Mouse (Mus musculus) cerebellum, adult 2 months (tissue): ENCODE data around the gene Enpp7. TPM values are rescaled to one million over a fixed set of nuclear protein-coding genes. Genes with fewer than 3 reads are reported as not detected.

Source experiments
- DNase-seq, 2 experiments: peaks; one replicate each; pipeline ENCODE4 v3.0.0; 2021
- H3K27ac ChIP-seq: fragments of 200-500 bp; 2 replicates; pipeline ENCODE4 v1.5.1; 2012; ENCODE audit warnings: low read length, control low read depth, inconsistent platforms; ENCODE audit not compliant: insufficient read depth
- H3K27me3 ChIP-seq: fragments of 200-500 bp; 2 replicates; pipeline ENCODE4 v1.6.1; 2012; ENCODE audit warnings: inconsistent platforms, mild to moderate bottlenecking, low read length, moderate library complexity; ENCODE audit not compliant: control insufficient read depth, insufficient read depth
- H3K4me1 ChIP-seq: fragments of 200-500 bp; 2 replicates; pipeline ENCODE4 v1.6.1; 2011; ENCODE audit warnings: low read length; ENCODE audit not compliant: control insufficient read depth, insufficient read depth
- H3K4me3 ChIP-seq: fragments of 200-500 bp; replicated peaks from 2 replicates; pipeline ENCODE3; 2011; ENCODE audit warnings: mild to moderate bottlenecking, low read depth, low read length, control low read depth; ENCODE audit not compliant: insufficient read depth
- CTCF ChIP-seq: fragments of 200-500 bp; IDR thresholded peaks from 2 replicates; pipeline ENCODE4 v1.5.1; 2011; ENCODE audit warnings: low read depth, mild to moderate bottlenecking, control low read depth, low read length, moderate library complexity, borderline replicate concordance; ENCODE audit not compliant: insufficient read depth
- POLR2A ChIP-seq: fragments of 200-500 bp; IDR thresholded peaks from 2 replicates; pipeline ENCODE4 v1.6.1; 2011; ENCODE audit warnings: low read length, control low read depth, borderline replicate concordance; ENCODE audit not compliant: insufficient read depth
- WGBS: fragments of 180-500 bp; shearing (Covaris S2); methylation state at CpG from one replicate; pipeline ENCODE4 v1.1.7; 2018; 5-methylcytosine and 5-hydroxymethylcytosine counted together
- polyA plus RNA-seq: library from polyadenylated mRNA; depleted of rRNA; stranded (reverse); fragments of >200 nt; gene quantifications from 2 replicates; pipeline ENCODE4 v1.2.3, GENCODE M21; 2012

Enpp7 gene
- polyA plus RNA-seq, 1 experiment = not detected

DNA sequence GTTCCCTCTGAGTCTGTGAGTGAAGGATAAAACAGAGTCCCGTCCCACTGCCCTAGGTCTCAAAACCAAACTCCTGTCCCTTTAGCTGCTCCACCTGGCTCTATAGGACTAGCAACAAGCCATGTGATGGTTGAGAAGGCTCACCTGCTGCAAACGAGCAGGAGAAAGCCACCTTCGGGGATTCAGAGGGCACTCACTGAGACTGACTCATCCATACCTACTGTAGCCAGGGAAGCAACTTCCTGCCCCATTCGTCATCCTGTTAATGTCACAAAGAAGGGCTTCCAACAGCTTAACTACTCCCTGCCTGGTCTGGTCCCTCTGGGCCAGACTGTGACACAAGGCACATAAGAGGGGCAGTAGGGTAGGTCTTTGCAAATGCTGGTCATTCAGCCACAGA, 25.5 kb upstream of the Enpp7 start:
- Histone ChIP-seq H3K27ac (no peak overlapping the region), H3K4me3 (no peak overlapping the region), H3K27me3 (no peaks in the 10 kb centered on the region), H3K4me1 (peaks cover 53% of the 10 kb centered on the region)
- 28% methylated on average over 4 of the region's 4 CpGs for WGBS
- DNase-seq = peak; percentile 46 to 74
- TF ChIP-seq CTCF = no peak

DNA sequence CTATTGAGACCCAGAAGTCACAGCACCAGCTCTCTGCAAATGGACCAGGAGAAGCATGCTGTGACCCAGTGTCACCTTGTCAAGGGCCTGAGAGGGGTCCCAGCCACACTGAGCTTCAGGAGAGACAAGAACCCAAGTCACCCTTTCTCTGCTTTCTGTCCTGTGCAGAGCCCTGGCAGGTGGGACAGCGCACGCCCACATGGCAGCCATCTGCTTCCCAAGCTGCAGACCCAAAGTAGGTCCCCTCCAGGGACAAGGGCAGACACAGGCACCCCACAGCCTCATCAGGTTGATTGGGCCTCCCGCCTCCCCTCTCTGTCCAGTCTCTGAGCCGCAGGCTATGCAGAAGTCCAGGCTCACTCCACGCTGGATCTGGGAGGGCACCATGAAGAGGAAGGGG, 24.1 kb upstream of the Enpp7 start:
- no peaks in the 10 kb centered on the region for H3K27me3 ChIP-seq
- H3K4me3 ChIP-seq = no peak overlapping the region
- no peak overlapping the region for H3K27ac ChIP-seq
- H3K4me1 ChIP-seq = peaks cover 46% of the 10 kb centered on the region
- no peak for TF ChIP-seq POLR2A
- TF ChIP-seq CTCF = no peak
- 45% methylated on average over 5 of the region's 5 CpGs for WGBS
- peak; percentile 54 to 59 for DNase-seq

DNA sequence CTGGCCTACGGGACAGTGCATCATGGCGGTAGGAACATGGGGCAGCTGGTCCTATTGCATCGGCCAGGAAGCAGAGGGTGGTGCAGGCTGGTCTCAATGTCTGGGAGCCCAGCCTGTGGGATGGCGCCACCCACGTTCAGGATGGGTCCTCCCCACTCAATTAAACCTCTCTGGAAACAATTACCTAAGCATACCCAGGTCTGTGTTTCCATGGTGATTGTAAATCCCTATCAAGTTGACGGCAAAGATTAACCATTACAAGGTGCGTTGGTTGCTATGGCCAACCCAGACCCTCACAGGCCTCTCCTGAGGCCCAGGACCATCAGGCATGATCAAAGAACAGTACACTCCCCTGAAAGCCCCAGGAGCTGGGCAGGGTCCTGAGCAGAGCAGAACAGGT, 22.9 kb upstream of the Enpp7 start:
- Histone ChIP-seq H3K27ac (no peak overlapping the region), H3K27me3 (no peaks in the 10 kb centered on the region), H3K4me3 (no peak overlapping the region), H3K4me1 (peaks cover 44% of the 10 kb centered on the region)
- 84% methylated on average over 7 of the region's 7 CpGs for WGBS
- DNase-seq = no peak
- no peak for TF ChIP-seq CTCF
- TF ChIP-seq POLR2A = no peak

DNA sequence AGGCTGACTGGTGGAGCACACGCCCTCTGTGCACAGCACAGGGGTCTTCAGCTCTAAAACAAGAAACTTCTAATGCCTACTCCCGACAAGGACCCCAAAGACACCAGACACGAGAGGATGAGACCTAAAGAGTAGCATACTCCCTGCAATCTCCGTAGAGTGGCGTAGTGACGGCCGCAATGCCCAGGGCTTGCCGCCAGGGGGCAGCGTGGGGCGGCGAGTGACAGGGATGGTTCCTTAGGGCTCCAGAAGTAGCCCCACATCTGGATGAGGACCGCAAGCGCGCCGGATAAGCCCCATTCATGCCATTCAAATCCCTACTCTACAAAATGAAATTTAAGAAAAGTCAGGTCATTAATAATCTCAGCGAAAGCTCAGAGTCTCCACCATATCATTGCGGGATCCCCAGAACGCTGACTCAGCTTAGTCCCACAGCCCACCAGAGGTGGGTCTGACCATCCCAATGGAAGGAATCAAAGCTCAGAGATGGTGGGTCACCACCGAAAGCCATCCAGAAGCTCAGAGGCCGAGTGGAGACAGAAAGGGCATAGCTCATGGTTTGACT, 16.4 kb upstream of the Enpp7 start:
- Histone ChIP-seq H3K4me1 (peaks cover 49% of the 10 kb centered on the region), H3K27ac (no peak overlapping the region), H3K27me3 (no peaks in the 10 kb centered on the region), H3K4me3 (no peak overlapping the region)
- WGBS = 58% methylated on average over 20 of the region's 20 CpGs
- peak; percentile 41 to 61 for DNase-seq
- TF ChIP-seq CTCF (peak; percentile 72), POLR2A (no peak)

DNA sequence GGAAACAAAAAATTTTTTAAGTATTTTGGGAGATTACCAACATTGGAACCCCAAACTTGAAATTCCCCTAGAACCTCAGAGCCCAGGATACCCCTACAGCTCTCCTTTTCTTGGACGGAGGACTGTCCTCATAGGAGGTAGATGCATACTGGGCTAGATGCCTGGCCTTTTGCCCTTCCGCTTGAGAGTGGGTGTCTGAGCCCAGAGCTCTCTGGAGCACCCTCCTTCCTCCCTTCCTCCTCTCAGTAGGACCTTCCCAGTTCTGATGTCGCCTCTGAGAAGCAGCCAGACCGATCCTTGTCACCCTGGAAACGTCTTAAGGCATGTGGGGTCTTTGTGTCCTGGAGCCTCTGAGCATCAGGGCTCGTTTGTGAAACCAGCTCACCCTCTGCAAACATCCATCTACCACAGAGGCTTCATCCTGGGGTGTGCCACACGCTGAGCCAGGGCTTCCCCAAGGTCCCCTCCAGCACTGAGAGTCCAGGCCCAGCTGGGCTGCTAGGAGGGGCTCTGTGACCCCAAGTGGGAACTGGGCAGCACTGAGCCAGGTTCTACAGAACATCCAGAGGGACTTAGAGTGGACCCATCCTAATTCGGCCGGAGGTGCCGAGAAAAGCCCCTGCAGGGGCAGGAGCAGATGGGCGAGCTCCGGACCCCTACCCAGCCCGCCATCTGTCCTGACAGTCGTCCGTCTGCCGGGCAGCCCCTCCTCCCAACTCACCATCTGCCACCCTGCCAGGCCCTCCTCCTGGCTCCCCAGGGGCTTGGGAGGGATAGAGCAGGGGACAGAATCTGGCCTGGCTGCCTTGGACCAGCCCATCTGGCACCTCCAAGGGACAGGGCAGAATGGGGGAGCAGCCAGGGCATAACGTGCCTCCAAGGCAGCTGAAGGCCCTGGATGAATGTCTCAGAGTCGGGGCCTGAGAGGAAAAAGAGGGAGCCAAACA, 15.3 kb upstream of the Enpp7 start:
- Histone ChIP-seq H3K4me1 (peaks cover 49% of the 10 kb centered on the region), H3K27ac (peak overlapping the region; percentile 75), H3K27me3 (no peaks in the 10 kb centered on the region), H3K4me3 (peak overlapping the region; percentile 4)
- TF ChIP-seq CTCF (0 out of 2 replicates have a peak, but pooled peaks have one; percentile 10), POLR2A (no peak)
- peak; percentile 98 for DNase-seq
- 9% methylated on average over 18 of the region's 18 CpGs for WGBS

DNA sequence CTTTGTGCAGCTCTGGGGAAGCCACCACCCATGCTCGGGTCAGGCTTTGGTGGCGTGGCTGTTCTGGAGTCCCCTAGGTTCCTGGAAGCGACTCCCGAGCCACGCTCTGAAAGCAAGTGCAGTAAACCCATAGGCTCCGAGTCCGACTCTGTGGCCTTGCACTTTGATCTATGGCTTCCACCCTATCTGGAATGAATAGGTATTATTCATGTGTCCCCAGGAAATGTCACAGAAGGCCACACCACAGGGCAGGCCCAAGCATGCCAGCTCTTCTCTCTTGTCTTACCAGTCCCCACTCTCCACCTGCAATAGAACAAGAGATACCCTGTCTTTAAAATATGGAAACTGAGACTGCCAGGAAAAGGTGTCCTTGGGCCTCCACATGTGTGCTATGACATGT, 13.6 kb upstream of the Enpp7 start:
- Histone ChIP-seq H3K4me3 (no peak overlapping the region), H3K27ac (peak overlapping the region; percentile 66; the same call in 1 of the 2 replicates), H3K27me3 (no peaks in the 10 kb centered on the region), H3K4me1 (peaks cover 46% of the 10 kb centered on the region)
- no peak for DNase-seq
- 44% methylated on average over 7 of the region's 7 CpGs for WGBS
- TF ChIP-seq POLR2A = no peak
- TF ChIP-seq CTCF = no peak

DNA sequence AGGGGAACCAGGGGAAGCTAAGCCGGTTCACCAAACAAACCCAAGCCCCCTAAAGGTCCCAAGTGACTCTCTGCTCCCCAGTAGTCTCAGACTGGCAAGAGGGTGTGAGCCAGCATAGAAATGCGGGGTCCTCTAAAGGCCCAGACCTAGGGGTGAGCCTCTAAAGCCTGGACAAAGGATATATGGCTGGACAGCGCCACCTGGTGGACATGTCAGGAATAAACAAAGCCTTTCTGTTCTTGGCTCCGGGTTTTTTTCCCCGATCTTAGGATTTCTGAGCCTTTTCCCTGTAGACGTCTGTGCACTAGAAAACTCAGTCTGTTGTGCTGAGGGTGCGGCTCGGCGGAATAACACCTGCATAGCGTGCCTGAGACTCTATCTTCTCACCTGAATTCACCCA, 12.6 kb upstream of the Enpp7 start:
- H3K27me3 ChIP-seq = no peaks in the 10 kb centered on the region
- H3K4me3 ChIP-seq = peak overlapping the region; percentile 54
- peak overlapping the region; percentile 40; the same call in 1 of the 2 replicates for H3K27ac ChIP-seq
- no peak for TF ChIP-seq POLR2A
- peak; percentile 92 for TF ChIP-seq CTCF
- WGBS = under 1% methylated on average over 10 of the region's 10 CpGs
- peak; percentile 79 to 89 for DNase-seq
- peaks cover 46% of the 10 kb centered on the region for H3K4me1 ChIP-seq
